Mouse (Mus musculus): ENCODE measurements around the gene Cfap44. TPM values are rescaled to one million over a fixed set of nuclear protein-coding genes. Genes with fewer than 3 reads are reported as not detected.

The Cfap44 gene
- polyA plus RNA-seq (2015; fragmentation: Nextera tagmentation; extraction: Ambion mirVana): 1.9 and 2.9 TPM in 2 replicates

GRCm38 (mm10) chr16:44394577-44395243, at the start of gene Cfap44:
Gene Cfap44 (plus strand): TSS chr16:44394796.
- H3K9me3 ChIP-seq (ENCODE audit: control insufficient read depth, low read length): 0 out of 2 replicates have a peak, but pooled peaks cover 2% of the 10 kb centered on the region
- H3K4me2 ChIP-seq (ENCODE audit: low read length): peak within 1 kb of the TSS; percentile 62
- H3K36me3 ChIP-seq (ENCODE audit: control insufficient read depth, insufficient read depth): no peaks in the 10 kb centered on the region
- ATAC-seq: peak; percentile 92
- 1% methylated on average over 17 of the region's 17 CpGs for WGBS
- H3K4me1 ChIP-seq (replicated peaks; ENCODE audit: control insufficient read depth, insufficient read depth, low read length): peaks cover 13% of the 10 kb centered on the region
- no peaks in the 10 kb centered on the region for H3K27me3 ChIP-seq (replicated peaks; ENCODE audit: control insufficient read depth, insufficient read depth, low read length)
- no peak within 1 kb of the TSS; the same call in 1 of the 2 replicates for H3K27ac ChIP-seq (ENCODE audit: low read length)
- peak within 1 kb of the TSS; percentile 43 for H3K9ac ChIP-seq (replicated peaks; ENCODE audit: low read depth, low read length)
- peak within 1 kb of the TSS; percentile 41 for H3K4me3 ChIP-seq (replicated peaks; ENCODE audit: low read length)

GRCm38 (mm10) chr16:44347071-44347901, 47.3 kb upstream of the Cfap44 start, which contains the start of gene Spice1:
Gene Spice1 (plus strand): TSS chr16:44347121.
- Histone ChIP-seq H3K9me3 (ENCODE audit: control insufficient read depth, low read length) (no peaks in the 10 kb centered on the region), H3K4me2 (ENCODE audit: low read length) (peak within 1 kb of the TSS; percentile 87), H3K36me3 (ENCODE audit: control insufficient read depth, insufficient read depth) (no peaks in the 10 kb centered on the region), H3K9ac (replicated peaks; ENCODE audit: low read depth, low read length) (peak within 1 kb of the TSS; percentile 71), H3K4me1 (replicated peaks; ENCODE audit: control insufficient read depth, insufficient read depth, low read length) (peaks cover 11% of the 10 kb centered on the region), H3K4me3 (replicated peaks; ENCODE audit: low read length) (peak within 1 kb of the TSS; percentile 78), H3K27me3 (replicated peaks; ENCODE audit: control insufficient read depth, insufficient read depth, low read length) (no peaks in the 10 kb centered on the region), H3K27ac (ENCODE audit: low read length) (peak within 1 kb of the TSS; percentile 75)
- ATAC-seq: peak; percentile 100
- under 1% methylated on average over 66 of the region's 67 CpGs for WGBS

- Histone ChIP-seq H3K4me1 (replicated peaks; ENCODE audit: control insufficient read depth, insufficient read depth, low read length) (peaks cover 11% of the 10 kb centered on the region), H3K36me3 (ENCODE audit: control insufficient read depth, insufficient read depth) (no peaks in the 10 kb centered on the region), H3K9me3 (ENCODE audit: control insufficient read depth, low read length) (no peaks in the 10 kb centered on the region), H3K9ac (replicated peaks; ENCODE audit: low read depth, low read length) (no peak overlapping the region), H3K27ac (ENCODE audit: low read length) (no peak overlapping the region), H3K4me3 (replicated peaks; ENCODE audit: low read length) (no peak overlapping the region), H3K4me2 (ENCODE audit: low read length) (no peak overlapping the region), H3K27me3 (replicated peaks; ENCODE audit: control insufficient read depth, insufficient read depth, low read length) (no peaks in the 10 kb centered on the region)
- no peak for ATAC-seq
- WGBS: 91% methylated on average over 4 of the region's 4 CpGs
These were observed 44.7 kb upstream of the Cfap44 start for GRCm38 (mm10) chr16:44349801-44350397.

GRCm38 (mm10) chr16:44356291-44356690, 38.3 kb upstream of the Cfap44 start:
- WGBS: 87% methylated on average over 7 of the region's 7 CpGs
- no peak overlapping the region for H3K4me3 ChIP-seq (replicated peaks; ENCODE audit: low read length)

GRCm38 (mm10) chr16:44357571-44358268, 36.9 kb upstream of the Cfap44 start:
- ATAC-seq: no peak
- Histone ChIP-seq H3K4me1 (replicated peaks; ENCODE audit: control insufficient read depth, insufficient read depth, low read length) (no peaks in the 10 kb centered on the region), H3K27ac (ENCODE audit: low read length) (no peak overlapping the region), H3K9me3 (ENCODE audit: control insufficient read depth, low read length) (no peaks in the 10 kb centered on the region), H3K9ac (replicated peaks; ENCODE audit: low read depth, low read length) (no peak overlapping the region), H3K36me3 (ENCODE audit: control insufficient read depth, insufficient read depth) (no peaks in the 10 kb centered on the region), H3K4me3 (replicated peaks; ENCODE audit: low read length) (no peak overlapping the region), H3K27me3 (replicated peaks; ENCODE audit: control insufficient read depth, insufficient read depth, low read length) (no peaks in the 10 kb centered on the region), H3K4me2 (ENCODE audit: low read length) (no peak overlapping the region)
- WGBS: 80% methylated on average over 4 of the region's 4 CpGs

More at GRCm38 (mm10) chr16:44356291-44356690, 38.3 kb upstream of the Cfap44 start:
- no peaks in the 10 kb centered on the region for H3K4me1 ChIP-seq (replicated peaks; ENCODE audit: control insufficient read depth, insufficient read depth, low read length)
- no peak for ATAC-seq
- H3K27me3 ChIP-seq (replicated peaks; ENCODE audit: control insufficient read depth, insufficient read depth, low read length): no peaks in the 10 kb centered on the region
- no peaks in the 10 kb centered on the region for H3K36me3 ChIP-seq (ENCODE audit: control insufficient read depth, insufficient read depth)
- no peak overlapping the region for H3K27ac ChIP-seq (ENCODE audit: low read length)
- H3K4me2 ChIP-seq (ENCODE audit: low read length): no peak overlapping the region
- H3K9ac ChIP-seq (replicated peaks; ENCODE audit: low read depth, low read length): no peak overlapping the region
- no peaks in the 10 kb centered on the region for H3K9me3 ChIP-seq (ENCODE audit: control insufficient read depth, low read length)

GRCm38 (mm10) chr16:44361921-44362890, 32.4 kb upstream of the Cfap44 start:
- Histone ChIP-seq H3K4me1 (replicated peaks; ENCODE audit: control insufficient read depth, insufficient read depth, low read length) (no peaks in the 10 kb centered on the region), H3K4me3 (replicated peaks; ENCODE audit: low read length) (no peak overlapping the region), H3K27ac (ENCODE audit: low read length) (no peak overlapping the region), H3K9ac (replicated peaks; ENCODE audit: low read depth, low read length) (no peak overlapping the region), H3K9me3 (ENCODE audit: control insufficient read depth, low read length) (no peaks in the 10 kb centered on the region), H3K27me3 (replicated peaks; ENCODE audit: control insufficient read depth, insufficient read depth, low read length) (no peaks in the 10 kb centered on the region), H3K36me3 (ENCODE audit: control insufficient read depth, insufficient read depth) (no peaks in the 10 kb centered on the region), H3K4me2 (ENCODE audit: low read length) (no peak overlapping the region)
- WGBS: 90% methylated on average over 10 of the region's 10 CpGs
- ATAC-seq: peak; percentile 64

- H3K27ac ChIP-seq (ENCODE audit: low read length): no peak overlapping the region
- WGBS: 98% methylated on average over 7 of the region's 7 CpGs
- no peak overlapping the region for H3K4me2 ChIP-seq (ENCODE audit: low read length)
- H3K9ac ChIP-seq (replicated peaks; ENCODE audit: low read depth, low read length): no peak overlapping the region
- no peaks in the 10 kb centered on the region for H3K4me1 ChIP-seq (replicated peaks; ENCODE audit: control insufficient read depth, insufficient read depth, low read length)
- ATAC-seq: no peak
- H3K27me3 ChIP-seq (replicated peaks; ENCODE audit: control insufficient read depth, insufficient read depth, low read length): no peaks in the 10 kb centered on the region
- H3K4me3 ChIP-seq (replicated peaks; ENCODE audit: low read length): no peak overlapping the region
- H3K36me3 ChIP-seq (ENCODE audit: control insufficient read depth, insufficient read depth): peaks cover 5% of the 10 kb centered on the region; the same call in 1 of the 2 replicates
- no peaks in the 10 kb centered on the region for H3K9me3 ChIP-seq (ENCODE audit: control insufficient read depth, low read length)
These were observed 29.1 kb upstream of the Cfap44 start for GRCm38 (mm10) chr16:44365522-44365921.

- H3K9ac ChIP-seq (replicated peaks; ENCODE audit: low read depth, low read length): no peak overlapping the region
- no peaks in the 10 kb centered on the region for H3K27me3 ChIP-seq (replicated peaks; ENCODE audit: control insufficient read depth, insufficient read depth, low read length)
- peaks cover 1% of the 10 kb centered on the region; the same call in 1 of the 2 replicates for H3K4me1 ChIP-seq (replicated peaks; ENCODE audit: control insufficient read depth, insufficient read depth, low read length)
- no peak overlapping the region for H3K27ac ChIP-seq (ENCODE audit: low read length)
- no peaks in the 10 kb centered on the region for H3K36me3 ChIP-seq (ENCODE audit: control insufficient read depth, insufficient read depth)
- H3K4me3 ChIP-seq (replicated peaks; ENCODE audit: low read length): no peak overlapping the region
- 95% methylated on average over 4 of the region's 4 CpGs for WGBS
- no peaks in the 10 kb centered on the region for H3K9me3 ChIP-seq (ENCODE audit: control insufficient read depth, low read length)
- no peak for ATAC-seq
- no peak overlapping the region for H3K4me2 ChIP-seq (ENCODE audit: low read length)
These were observed 19.1 kb upstream of the Cfap44 start for GRCm38 (mm10) chr16:44375459-44375858.
